Mouse (Mus musculus) megakaryocyte, embryonic 14.5 days (primary cell): ENCODE measurements around the gene Zfp775.

Experiments
- FLI1 ChIP-seq: IDR thresholded peaks from 2 replicates; pipeline ENCODE4 v1.6.1; 2012; ENCODE audit warnings: low read length, inconsistent platforms, mixed read lengths
- GATA1 ChIP-seq: IDR thresholded peaks from 3 replicates; pipeline ENCODE4 v1.6.1; 2012; ENCODE audit warnings: mixed read lengths, low read length, inconsistent platforms, borderline replicate concordance

DNA sequence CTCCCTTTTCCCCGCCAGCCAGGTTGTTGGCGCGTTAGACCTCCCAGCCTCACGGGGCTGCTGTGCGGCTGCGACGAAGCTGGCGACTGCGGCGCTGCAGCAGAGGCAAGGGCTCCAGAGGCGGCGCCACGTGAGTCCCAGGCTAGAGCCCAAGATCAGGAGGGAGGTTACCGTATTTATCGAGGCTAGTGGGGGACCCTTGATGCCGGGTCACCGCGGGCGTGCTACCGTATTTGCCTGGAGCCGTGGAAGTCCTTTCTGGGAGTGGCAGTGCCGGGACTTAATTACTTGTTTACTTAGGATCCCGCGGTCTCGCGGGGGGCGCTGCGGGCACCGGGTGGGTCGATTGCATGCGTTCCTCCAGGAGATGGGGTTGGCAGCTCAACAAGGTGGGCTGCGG is 25.1 kb downstream of the Zfp775 start:
- TF ChIP-seq GATA1 (no peak), FLI1 (no peak)
